Mouse (Mus musculus): ENCODE measurements at regions not wholly inside any gene's neighbourhood (a gene's known extent, or its start where the extent isn't known, plus 50 kb on each side); places are given as distances from the start of the nearest gene placed in this dataset.

GRCm38 (mm10) chr13:10799351-10799913 lies 438.8 kb upstream of the Chrm3 start:
- no peaks in the 10 kb centered on the region for H3K4me1 ChIP-seq
- no peaks in the 10 kb centered on the region for H3K36me3 ChIP-seq (ENCODE audit: poor library complexity, severe bottlenecking)
- H3K4me3 ChIP-seq, result no peak overlapping the region
- no peak for ATAC-seq
- H3K4me2 ChIP-seq, result no peak overlapping the region
- H3K27me3 ChIP-seq, result no peaks in the 10 kb centered on the region
- no peaks in the 10 kb centered on the region for H3K9me3 ChIP-seq (replicated peaks)
- H3K27ac ChIP-seq, result no peak overlapping the region
- H3K9ac ChIP-seq, result no peak overlapping the region
- WGBS, result 66% methylated on average over 3 of the region's 3 CpGs

Measured in forebrain, embryonic 13.5 days (tissue).